Mouse (Mus musculus) cerebellum, postnatal 25 days (tissue): ENCODE data around the gene Fpr3.
"Not testable (repeated sequence)": the region's sequence is repeated elsewhere in the genome, so short reads cannot be mapped to it uniquely, and the experiment has no call there.

Source experiments
- DNase-seq, 2 experiments: peaks; one replicate each; pipeline ENCODE4 v3.0.0; 2021; ENCODE audit warnings: mixed read lengths in 2 of 2

Fpr3 gene

DNA sequence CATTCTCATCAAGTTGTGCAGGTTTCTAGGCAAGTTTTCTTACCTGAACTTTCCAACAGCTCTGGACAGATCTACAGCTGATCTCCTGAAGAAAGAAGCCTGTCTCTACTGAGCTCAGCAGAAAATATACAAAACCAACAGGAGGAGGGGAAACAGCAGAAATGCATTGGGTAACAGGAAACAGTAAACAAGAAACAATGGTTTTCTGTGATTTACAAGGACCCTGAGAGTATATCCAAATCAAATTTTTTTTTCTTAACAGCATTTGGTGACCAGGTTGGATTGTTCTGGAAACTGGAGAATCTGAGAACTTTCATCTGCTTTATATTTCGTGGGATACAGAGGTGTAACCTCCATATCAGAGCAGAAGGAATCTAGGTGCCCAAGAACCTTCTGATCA is 3.8 kb upstream of the Fpr3 start, which contains the start of gene Fpr1:
Fpr1 (minus strand) TSS at position 101 of the 400 bp plus-strand sequence.
- DNase-seq = no peak

- no peak for DNase-seq
Observed at GRCm38 (mm10) chr17:17889732-17890425, 2.2 kb downstream of the Fpr3 start.

GRCm38 (mm10) chr17:17896039-17896438 is 8.4 kb downstream of the Fpr3 start:
- DNase-seq = peak; percentile 10 to 57

DNA sequence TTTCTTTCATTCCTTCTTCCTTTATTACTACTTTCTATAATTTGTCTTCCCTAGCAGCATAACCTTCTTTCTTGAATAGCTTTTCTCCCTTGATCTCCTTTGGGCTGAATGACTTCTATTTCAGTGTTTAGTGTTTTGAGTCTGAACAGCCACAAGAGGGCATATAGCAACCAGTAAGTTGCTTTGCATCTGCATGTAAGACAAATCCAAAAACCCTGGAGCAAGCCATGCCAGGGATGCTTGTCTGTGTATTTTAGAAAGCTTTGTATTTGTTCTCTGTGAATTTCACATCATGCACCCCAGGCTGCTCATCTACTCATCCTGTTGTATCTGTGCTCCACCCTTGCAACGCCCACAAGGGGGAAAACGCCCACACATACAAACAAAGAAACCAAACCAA is 11.6 kb downstream of the Fpr3 start:
- no peak for DNase-seq

DNA sequence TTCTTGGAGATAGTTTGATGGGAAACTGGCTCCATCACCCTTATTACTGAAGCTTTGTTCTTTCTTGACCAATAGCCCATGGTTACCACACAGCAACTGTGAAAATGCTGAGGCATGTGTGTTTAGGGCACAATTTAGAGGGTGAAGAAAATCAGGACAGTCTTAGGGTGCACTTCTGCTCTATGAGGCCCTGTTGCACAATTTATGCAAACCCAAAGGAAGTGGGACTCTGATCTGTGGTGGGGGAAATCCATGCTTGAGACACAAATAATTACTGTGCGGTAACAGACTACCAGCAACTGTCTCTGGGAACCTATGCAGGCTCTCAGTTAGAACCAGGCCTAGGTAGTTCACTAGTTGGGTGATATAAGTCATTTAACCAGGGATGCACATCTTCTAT is 13.1 kb downstream of the Fpr3 start:
- DNase-seq = no peak

GRCm38 (mm10) chr17:17909636-17910421 is 22.2 kb downstream of the Fpr3 start:
- peak; percentile 84 to 89 for DNase-seq

DNA sequence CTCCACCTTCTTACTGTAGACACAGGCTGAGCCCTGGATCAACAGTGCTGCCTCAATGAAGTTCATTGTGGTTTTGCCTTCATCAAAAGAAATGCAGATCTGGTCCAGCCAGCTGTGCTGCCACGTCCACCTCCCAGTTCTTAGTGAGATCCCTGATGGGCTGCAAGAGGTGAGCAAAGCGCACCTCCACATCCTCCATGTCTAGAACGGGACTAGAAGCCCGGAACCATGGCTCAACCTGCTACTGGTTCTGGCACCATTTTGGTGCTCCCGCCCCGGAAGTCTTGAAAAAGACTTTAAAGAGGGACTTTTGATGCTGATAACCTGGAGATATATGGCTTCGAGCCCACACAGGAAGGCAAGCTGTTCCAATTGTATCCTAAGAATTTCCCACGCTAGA is 25.0 kb downstream of the Fpr3 start:
- not testable (repeated sequence) for DNase-seq

DNA sequence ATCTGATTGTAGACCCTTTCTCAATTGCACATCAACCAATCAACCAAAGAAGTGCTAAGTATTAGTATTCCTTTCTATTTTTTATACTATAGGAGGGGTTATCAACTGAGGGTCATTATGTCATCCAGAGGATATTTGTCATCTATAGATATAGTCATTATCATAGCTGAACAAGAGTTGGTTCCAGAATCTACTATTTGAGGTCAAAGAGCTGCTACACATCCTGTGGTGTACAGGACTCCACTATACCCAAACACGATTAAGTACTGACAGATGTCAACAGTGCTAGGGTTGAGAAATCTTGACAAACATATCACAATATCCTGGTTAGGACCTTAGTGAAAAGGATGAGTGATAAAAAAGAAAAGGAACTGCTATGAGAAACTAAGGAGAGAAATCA is 29.7 kb downstream of the Fpr3 start:
- DNase-seq = no peak

- no peak for DNase-seq
Observed at GRCm38 (mm10) chr17:17917782-17918181, 30.1 kb downstream of the Fpr3 start.

DNA sequence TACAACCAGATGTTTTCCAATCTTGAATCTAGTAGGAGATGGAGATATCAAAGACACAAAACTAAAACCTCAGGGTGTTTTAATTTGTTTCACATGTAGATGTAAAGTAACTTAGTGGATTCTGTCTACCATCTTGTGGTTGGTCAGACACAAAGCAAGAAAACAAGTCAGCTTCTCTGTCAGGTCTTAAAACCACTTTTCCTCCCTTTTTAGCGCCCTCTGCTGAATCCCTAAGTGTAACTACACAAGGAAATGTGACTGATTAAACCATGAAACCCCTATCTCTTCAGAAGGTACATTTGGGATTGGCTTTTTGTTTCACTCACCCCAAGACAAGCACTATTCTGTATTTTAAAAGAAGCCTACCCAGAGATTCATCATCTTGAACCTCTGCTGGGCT is 85.8 kb downstream of the Fpr3 start:
- no peak for DNase-seq

DNA sequence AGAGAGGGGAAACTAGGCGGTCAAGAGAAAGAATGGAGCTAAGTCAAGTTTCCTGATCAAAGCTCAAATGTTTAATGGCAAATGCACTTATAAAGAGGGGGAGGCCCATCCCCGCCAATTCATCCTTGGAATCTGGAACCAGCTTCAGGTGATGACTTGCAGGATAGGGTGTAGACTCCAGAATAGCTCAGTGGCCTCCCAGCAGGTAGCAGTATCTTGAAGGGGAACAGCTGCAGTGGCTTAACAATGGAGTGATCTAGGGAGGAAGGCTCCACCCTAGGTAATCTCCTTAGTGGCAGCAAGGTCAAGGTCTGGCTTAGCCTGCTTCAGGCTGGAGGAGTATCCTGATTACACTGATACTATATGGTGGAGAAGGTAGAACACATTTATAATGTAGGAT is 93.6 kb downstream of the Fpr3 start:
- not testable (repeated sequence) for DNase-seq

GRCm38 (mm10) chr17:18004752-18005151 is 117.1 kb downstream of the Fpr3 start:
- no peak for DNase-seq
